Mouse (Mus musculus): Measurements from ENCODE around the gene Acly.

Acly gene

DNA sequence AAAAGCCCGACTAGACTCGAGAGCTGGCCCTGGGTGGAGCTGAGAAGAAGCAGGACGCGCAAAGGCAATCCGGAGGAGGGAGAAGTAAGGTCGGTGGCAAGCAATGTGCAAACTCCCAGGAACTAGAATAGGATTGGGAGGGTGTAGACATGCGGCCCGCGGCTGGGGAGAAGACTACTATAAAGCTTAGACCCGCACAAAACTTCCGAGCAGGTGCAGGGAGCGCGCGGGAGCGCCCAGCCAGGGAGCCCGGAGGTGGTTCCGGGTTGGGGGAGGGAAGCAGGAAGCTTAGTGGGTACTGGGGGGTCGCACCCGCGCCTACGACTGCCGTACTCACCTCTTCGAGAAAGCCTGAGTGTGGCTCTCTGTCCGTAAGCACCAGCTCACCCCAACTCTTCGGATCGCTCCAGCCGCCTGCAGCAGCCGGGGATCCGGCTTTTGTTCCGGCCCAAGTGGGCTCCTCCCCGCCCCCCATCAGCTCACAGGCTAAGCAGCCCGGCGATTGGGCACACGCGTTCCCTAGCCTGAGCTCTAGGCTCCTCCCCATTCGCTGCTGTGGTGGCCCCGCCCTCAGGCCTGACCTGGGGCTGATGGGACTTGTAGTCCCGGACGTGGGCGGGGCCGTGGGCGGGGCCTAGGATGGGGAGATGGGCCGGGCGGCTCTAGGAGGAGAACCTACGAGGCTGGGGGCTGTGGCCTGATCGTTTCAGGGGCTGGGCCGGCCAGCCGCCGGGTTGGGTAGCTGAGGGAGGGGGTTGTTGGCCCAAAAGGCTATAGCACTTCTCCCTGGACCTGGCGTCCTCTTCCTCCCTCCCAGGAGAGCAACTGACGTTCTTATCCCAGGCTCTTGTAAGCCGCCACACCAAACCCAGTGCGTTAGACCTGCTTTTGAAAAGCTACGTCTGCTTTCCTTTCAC lies at the start of gene Acly:
Acly (minus strand) TSS at position 543 of the 917 bp plus-strand sequence.
- DNase-seq (ENCODE audit: low spot score) = peak; percentile 100

- no peak for DNase-seq (ENCODE audit: low spot score)
These were observed 48.5 kb upstream of the Acly start for GRCm38 (mm10) chr11:100576256-100576655.

GRCm38 (mm10) chr11:100575484-100575855 lies 47.7 kb upstream of the Acly start:
- DNase-seq (ENCODE audit: low spot score) = no peak

GRCm38 (mm10) chr11:100574708-100575483 lies 47.1 kb upstream of the Acly start, which contains the start of gene Cnp:
TSS of gene Cnp (plus strand) at chr11:100574904.
- DNase-seq (ENCODE audit: low spot score) = peak; percentile 73

DNA sequence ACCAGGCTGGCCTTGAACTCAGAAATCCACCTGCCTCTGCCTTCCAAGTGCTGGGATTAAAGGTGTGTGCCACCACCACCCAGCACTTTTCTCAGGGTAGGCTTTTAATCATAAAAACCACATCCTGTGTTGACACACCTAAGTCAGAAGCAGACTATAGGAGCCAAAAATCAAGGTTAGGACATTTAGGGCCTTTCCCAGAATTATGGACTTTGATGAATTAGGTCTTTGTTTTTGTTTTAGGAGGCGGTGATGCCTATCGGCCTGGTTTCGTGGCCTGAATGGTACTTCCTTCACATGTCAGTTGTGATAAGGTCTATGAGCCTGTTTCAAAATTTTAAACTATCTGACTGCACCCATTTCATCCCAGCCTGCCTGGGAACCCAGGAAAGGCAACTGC lies 46.4 kb upstream of the Acly start:
- no peak for DNase-seq (ENCODE audit: low spot score)

- peak; percentile 24 for DNase-seq (ENCODE audit: low spot score)
These were observed 43.4 kb upstream of the Acly start for GRCm38 (mm10) chr11:100571202-100571567.

DNA sequence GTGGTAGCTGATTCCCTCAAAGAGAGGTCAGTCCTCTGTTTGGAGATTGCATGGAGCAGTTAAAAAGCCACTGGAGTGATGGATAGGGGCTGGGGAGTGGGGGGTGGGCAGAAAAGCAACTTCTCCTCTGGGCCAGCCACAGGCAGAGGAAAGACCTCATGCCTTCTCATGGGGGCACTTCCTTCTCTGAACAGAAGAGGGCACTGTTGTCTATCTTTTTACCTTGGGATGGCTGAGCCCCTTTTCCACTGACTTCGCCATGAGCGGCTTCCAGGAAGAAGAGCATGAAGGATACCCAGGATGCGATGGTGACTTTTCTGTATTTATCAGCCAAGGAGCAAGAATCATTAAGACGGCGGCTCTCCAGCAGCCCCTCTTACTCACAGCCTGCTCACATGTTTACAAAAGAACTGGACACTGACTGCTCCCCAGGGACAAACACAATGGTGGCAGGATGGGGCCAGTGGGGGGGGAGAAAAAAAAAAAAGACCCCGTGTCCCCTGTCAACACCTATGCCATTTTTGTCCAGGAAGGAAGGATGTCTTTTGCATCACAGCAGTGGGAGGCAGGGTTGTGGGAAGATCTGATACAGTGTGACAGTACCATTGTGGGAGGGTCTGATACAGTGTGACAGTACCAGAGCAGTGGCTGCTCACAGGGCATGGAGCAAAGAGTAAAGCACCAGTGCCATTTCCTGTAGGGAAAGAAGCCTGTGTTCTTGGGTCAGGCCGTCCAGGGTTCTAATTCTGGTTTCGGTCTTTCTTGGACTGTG lies 42.8 kb upstream of the Acly start:
- DNase-seq (ENCODE audit: low spot score) = peak; percentile 94

DNA sequence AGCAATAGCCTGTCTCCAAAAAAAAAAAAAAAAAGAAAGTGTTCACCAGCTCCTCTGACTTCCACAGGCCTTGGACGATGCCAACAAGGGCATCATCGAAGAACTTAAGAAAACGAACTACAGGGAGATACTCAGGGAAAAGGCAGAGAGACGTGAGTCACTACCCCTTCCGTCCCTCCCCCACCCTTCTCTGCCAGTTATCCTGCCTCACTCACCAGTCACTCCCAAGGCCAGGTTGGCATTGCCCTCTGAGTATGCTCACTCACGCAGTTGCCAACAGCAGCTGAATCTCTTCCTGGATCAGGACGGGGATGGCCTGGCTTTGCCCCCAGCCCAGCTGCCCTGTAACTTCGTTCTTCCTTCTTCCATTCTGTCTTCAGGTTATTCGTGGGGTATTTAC lies 42.0 kb upstream of the Acly start:
- no peak for DNase-seq (ENCODE audit: low spot score)

GRCm38 (mm10) chr11:100568692-100569091 lies 40.9 kb upstream of the Acly start:
- DNase-seq (ENCODE audit: low spot score) = no peak

DNA sequence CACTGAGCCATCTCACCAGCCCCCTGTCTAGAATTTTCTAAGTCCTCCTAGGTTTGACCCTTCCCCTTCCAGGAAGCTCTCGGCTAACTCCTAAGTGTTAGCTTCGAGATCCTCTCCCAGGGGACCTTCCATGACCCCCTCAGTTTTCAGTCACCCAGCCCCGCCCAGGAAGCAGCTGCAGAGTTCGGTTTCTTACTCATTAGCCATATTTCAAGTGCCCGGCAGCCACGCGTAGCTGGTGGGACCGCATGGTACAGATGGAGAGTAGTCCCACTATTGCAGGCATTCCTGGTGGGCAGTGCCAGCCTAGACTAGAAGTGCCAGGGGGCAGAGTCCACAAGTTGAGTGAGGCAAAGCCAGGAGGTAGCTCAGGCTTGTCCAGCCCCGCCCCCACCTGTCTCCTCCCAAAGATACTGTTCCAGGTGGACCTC lies 40.0 kb upstream of the Acly start:
- DNase-seq (ENCODE audit: low spot score) = no peak

GRCm38 (mm10) chr11:100567229-100567628 lies 39.4 kb upstream of the Acly start:
- no peak for DNase-seq (ENCODE audit: low spot score)

GRCm38 (mm10) chr11:100564703-100565102 lies 36.9 kb upstream of the Acly start:
- no peak for DNase-seq (ENCODE audit: low spot score)

DNA sequence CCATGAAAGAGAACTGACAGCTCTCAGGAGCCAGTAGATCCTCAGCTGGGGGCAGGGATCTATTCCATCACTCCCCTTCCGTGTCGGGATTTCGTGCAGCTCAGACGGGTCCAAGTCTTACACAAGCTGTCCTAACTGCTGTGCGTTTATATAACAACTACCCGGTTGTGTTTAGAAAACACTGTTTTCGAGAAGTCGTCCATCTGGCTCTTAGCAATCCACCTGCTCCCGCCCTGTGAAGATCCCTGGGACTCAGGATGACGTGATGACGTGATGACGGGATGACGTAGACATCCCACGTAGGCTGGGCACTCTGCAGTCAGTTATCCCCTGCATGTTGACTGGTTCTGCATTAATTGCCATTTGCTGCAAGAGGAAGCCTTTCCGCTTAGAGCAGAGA lies 36.5 kb upstream of the Acly start:
- no peak for DNase-seq (ENCODE audit: low spot score)

DNA sequence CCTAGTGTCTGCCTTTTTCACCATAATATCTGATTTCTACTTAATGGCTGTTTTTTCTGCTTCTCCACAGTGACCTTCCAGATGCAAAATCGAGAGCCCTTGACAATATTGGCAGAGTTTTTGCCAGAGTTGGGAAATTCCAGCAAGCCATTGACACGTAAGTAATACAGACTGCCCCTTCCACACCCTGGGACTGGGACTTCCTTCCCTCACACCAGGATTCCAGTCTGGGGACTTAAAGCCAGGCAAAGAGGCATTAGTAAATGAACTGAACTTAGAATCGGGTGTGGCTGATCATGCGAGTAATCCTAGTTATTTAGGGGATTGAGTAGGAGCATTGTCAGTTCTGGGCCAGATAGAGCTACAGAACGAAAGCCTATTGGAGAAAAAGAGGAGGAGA lies 33.9 kb upstream of the Acly start:
- DNase-seq (ENCODE audit: low spot score) = no peak

DNA sequence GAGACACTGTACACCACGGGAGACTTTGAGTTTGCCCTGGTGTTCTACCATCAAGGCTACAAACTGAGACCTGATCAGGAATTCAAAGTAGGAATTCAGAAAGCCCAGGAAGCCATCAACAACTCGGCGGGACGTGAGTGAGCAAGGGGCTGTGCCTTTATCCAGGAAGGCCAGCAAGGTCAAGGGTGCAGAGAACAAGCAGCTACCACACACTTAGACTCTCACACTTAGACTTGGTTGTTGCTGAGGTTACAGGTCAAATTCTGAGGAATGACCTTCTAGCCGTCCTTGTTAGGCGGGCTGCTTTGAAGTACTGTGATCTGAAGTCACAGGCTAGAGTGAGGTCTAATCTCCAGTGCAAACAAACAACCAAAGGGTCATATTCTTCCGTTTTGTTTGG lies 31.7 kb upstream of the Acly start:
- DNase-seq (ENCODE audit: low spot score) = peak; percentile 14

DNA sequence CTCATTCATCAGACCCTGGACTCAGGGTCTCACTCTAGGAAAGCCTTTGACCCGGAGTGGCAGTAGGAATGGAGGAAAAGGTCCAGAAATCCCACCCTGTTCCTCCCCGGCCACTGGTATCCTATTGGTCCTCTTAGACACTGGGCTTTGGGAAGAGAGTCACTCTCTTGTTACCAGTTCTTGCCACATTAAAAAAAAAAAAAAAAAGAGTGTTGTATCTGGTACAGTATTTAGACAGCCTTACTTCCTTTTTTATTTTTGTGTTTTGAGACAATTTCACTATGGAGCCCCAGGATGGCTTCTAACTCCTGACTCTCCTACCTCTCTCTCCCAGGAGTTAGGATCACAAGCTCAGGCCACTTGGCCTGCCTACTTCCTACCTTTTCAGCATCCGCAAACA lies 29.8 kb upstream of the Acly start:
- DNase-seq (ENCODE audit: low spot score) = no peak

GRCm38 (mm10) chr11:100555583-100555982 lies 27.8 kb upstream of the Acly start:
- DNase-seq (ENCODE audit: low spot score) = peak; percentile 81

DNA sequence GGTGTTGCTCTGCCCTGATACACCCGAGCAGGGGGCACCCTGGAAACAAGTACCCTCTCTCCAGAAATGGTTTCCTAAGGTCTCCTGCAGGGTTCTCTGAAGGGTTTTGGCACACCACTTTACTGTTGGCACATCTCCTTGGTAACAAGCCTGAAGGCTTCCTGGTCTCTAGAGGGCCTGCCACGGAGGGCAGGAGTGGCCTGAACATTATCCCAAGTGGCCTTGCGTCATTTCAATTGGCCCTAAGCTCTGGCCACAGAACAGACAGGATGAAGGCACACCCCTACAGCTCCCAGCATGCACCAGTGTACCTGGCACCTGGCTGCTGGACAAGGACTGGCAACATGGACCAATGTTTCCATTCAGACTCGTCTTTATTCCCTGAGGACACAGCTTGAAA lies 25.0 kb upstream of the Acly start:
- no peak for DNase-seq (ENCODE audit: low spot score)

DNA sequence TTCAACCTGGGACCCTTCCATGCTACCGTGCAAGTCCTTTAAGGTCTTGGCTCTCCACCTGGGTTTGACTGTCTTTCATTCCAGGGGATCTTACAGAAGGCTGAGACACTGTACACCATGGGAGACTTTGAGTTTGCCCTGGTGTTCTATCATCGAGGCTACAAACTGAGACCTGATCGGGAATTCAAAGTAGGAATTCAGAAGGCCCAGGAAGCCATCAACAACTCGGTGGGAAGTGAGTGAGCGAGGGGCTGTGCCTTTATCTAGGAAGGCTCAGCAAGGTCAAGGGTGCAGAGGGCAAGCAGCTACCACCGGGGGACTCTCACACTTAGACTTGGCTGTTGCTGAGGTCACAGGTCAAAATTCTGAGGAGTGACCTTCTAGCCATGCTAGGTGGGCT lies 22.3 kb upstream of the Acly start:
- DNase-seq (ENCODE audit: low spot score) = no peak

- no peak for DNase-seq (ENCODE audit: low spot score)
These were observed 21.7 kb upstream of the Acly start for GRCm38 (mm10) chr11:100549466-100549865.

DNA sequence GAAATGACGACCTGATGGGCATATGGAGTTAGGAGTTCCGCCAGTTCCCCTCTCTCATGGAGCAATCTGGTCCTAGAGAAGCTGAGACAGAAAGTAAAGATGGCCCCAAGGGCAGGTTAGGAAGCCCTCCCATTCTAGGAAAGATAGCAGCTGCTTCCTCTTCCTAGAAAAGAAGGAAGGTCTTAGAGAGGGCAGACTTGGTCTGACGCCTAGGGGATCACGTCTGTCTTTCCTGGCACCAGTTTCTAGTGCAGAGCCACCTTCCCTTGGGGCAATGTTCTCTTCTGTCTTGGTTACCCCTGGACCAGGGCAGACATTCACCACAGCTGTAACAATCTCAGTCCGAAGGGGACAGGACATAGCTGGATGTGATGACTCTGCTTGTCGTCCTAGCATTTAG lies 20.3 kb upstream of the Acly start:
- DNase-seq (ENCODE audit: low spot score) = no peak

DNA sequence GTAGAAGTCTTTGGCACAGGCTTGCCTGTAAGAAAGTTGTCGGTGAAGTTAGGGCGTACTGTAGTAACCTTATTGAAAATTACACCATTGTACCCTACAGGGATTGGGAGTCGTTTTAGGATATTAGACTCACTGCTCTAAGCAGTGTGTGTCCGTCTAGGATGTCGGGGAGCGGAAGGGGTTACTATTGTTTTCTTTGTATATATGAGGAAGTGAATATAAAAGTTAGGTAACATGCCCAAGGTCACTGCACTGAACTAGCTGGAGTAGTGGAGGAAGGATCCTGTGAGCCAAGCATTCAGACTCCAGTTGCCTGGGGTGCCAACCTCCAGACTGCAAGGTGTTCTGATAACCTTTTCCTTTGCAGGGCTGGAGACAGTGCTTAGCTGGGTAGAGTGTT lies 19.2 kb upstream of the Acly start:
- no peak for DNase-seq (ENCODE audit: low spot score)

DNA sequence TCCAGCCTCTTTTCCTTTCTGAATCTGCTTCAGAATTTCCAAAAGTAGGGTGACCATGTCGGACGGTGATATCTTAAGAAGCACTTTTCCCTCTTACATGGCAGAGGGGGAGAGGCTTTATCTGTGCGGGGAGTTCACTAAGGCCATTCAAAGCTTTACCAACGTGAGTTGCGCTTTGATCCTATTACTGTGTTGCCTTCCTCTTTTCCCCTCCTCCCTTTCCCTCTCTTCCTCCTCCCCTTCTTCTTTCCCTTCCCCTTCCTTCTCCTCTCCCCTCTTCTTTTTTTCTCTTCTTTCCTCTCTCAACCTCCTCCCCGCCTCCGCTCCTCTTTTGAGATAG lies 17.9 kb upstream of the Acly start:
- no peak for DNase-seq (ENCODE audit: low spot score)
